Mouse (Mus musculus) ovary, adult 2 months (tissue): Measurements from ENCODE around the gene Ssc5d. TPM values are rescaled to one million over a fixed set of nuclear protein-coding genes. Genes with fewer than 3 reads are reported as not detected.

Source experiments
- polyA plus RNA-seq: library from polyadenylated mRNA; depleted of rRNA; stranded (reverse); fragments of >200 nt; gene quantifications from 2 replicates; pipeline ENCODE4 v1.2.3, GENCODE M21; 2012; rRNA removed

The Ssc5d gene
- 13.3 and 16.0 TPM in 2 replicates for polyA plus RNA-seq

DNA sequence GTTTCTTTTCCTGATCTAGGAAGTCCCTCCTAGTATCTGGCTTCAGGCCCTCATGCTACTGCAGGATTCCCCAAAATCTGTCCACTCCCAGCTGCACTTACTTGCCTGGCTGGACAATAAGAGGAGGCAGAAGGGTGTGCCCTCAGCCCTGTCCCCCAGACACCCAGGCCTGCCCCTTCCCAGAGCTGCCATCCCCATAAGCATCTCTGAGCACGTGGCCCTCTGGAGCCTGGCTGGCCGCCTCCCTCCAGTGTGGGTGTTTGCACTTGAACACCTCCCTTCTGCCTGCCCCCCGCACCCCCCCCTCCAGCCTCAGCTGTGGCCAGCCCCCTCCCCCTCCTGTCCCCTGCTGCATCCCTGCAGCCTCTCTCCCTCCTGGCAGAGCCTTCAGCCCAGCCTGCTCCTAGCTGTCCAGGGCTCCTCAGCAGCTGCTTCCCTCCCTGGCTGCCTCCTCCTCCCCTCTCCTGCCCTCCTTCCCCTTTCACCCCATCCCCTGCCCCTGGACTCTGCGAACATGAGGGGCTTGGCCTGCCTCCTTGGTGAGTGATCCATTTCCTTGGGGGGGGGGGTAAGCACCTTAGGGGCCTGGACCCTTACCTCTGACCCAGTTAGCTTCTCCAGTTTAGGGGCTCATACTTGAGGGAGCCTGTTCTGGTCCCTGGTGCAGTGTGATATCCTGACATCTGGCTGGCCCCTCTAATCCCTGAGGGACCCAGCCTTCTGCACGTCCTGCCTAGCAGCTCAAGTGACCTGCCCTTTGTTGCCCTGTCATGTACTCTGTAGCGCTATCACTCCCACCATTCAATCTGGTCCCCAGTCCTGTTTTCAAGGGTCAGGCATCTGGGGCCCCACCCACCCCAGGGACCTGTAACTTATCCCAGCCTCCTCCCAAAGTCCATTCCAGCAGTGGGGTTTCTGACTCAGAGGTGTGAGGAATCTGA lies at the start of gene Ssc5d:
Ssc5d (plus strand) TSS at position 345 of the 941 bp plus-strand sequence.

DNA sequence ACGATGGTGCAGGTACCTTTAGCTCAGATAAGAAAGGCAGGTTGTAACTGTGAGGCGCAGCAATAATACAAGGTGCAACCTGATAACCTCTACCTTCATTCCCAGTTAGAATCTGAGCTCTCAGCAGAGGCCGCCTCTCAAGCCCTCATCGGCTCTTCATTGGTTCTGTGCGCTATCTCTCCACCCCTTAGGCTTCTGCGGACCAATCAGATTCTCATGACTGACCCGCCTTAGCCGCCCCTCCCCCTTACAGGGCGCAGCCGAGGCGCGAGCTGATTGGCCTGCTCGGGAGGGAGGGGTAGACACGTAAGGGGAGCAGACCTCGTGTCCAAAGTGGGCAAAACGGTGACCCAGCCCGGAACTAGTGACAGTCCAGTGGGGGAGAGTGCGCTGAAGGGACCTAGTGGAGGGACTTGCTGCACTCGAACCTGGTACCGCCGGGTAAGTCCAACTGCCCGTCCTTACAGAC lies 48.8 kb upstream of the Ssc5d start, which contains the start of gene Isoc2a:
Isoc2a (plus strand) TSS at position 401 of the 469 bp plus-strand sequence.

DNA sequence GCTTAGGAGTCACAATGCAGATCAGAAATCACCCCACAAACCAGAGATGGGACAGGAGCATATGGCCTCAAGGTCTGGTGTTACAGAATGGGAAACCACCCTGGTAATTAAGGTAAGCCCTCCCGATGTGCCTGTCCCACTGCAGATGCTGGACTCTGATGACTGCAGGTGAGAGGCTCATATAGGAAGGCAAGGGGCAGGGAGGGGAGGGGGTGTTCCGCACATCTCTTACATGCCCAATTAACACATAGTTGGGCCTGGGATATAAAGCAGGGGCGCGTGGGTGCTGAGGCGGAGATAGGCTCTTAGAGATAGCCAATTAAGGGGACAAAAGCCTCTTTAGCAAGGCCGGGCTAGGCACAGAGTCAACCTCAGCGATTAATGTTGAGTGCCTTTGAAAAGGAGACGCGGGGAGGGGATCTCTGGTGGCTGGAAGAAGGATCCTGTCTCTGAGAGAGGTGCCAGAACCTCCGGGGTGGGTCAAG lies 19.1 kb upstream of the Ssc5d start, which contains the start of gene Gm36210:
Gm36210 (minus strand) TSS at position 51 of the 485 bp plus-strand sequence.

DNA sequence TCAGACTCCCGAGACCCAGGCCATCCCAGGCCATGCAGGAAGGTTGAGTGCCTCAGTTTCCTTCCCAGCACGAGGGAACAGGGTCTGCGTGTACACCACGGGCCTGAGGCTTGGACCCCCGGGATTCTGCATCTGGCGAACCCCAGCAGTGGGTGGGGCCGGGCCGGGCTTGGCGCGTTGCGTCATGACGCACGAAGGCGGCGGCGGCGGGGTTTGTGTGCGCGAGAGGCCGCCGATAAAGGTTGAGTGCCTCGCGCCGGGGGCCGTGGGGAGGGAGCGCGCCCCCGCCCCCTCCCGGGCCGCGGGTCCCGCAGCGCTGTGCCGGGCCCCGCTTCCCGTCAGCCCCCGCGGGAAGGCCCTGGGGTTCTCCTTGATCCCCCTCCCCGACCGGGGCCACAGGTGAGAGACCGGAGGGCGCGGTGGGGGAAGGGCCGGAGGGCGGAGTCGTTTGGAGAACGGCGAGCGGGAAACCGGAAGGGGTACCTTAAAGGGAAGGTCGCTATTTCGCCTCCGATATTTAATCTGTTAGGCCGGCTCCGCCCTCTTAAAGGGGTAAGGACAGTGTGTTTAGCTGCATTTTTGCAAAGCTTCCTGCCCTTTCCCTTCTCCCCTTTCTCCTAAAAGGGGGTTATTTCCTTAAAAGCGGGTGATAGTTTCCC lies 10.4 kb upstream of the Ssc5d start, which contains the start of gene Zfp628:
Zfp628 (plus strand) TSS at position 211 of the 659 bp plus-strand sequence.

DNA sequence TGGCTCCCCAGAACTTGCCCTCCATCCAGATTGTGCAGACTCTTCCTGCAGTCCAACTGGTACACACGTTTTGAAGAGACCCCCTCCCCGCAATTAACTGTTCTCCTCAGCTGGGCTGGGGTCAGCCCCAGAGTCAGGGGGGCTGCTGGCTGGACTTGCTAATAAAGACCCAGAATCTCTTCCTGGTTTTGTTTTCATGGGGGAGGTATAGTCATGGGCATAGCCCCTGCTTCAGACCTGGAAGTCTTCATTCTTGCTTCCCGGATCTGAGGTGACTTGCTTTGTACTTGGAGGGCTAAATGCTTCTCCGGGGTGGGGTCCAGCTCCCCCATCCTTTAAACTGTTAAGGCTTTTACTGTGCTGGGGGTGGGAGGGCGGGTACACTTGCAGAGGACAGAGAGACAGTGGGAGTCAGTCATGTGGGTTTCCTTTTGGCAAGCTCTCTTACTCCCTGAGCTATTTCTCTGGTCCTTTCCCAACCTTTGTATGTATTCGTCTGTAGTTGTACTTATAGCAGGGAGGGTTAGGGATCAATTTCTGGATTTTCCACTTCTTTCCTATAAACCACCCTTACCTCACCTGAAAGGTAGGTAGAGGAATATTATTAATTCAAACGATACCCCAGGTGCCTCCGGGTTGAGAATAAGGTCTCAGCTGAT lies 3.6 kb upstream of the Ssc5d start, which contains the start of gene Nat14:
Nat14 (plus strand) TSS at position 205 of the 659 bp plus-strand sequence.

DNA sequence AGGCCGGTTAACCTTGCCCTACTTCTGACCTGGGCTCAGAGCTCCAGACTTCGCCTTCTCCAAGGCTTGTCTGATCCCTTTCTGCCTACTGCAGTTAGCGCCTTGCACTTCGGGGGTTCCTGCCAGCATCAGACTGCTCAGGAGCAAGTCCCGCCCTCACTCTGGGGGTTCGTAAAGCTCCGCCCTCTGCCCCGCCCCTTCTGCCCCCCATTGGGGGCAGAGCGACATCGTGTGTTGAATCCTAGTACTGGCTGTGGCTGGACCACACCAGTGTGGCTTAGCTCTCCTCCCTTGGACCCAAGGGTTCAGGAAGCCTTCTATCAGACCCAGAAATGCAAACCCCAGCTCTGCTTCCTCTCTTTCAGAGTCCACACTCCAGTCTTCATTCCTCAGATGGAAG lies 38.7 kb downstream of the Ssc5d start, which contains the start of gene Sbk2:
Sbk2 (minus strand) TSS at position 135 of the 400 bp plus-strand sequence.

DNA sequence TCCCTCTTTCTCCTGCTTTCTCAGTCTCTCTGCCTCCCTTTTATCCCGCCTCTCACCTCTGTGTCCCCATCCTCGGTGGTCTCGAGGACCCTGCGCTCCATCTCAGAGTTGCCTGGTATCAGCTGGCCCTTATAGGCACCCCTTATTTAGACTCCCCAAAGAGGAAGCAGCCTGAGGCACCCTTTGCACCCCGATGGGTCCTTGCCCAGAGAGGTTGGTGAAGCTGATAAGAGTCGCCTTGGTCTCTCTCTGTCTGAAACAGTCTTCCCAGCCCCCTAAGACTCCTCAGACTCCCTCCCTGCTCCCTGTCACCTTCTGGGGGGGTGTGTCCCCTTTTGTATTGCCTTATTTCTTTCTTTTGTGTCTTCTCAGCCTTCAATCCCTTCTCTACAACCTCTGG lies 45.5 kb downstream of the Ssc5d start, which contains the start of gene Sbk3:
Sbk3 (minus strand) TSS at position 101 of the 400 bp plus-strand sequence.

Other genes starting within 250 kb of the Ssc5d start
- gene Hspbp1, start 240.7 kb upstream of the Ssc5d start, polyA plus RNA-seq: 85.5 and 91.1 TPM in 2 replicates
- 12.9 and 13.8 TPM in 2 replicates for gene Brsk1, start 235.2 kb upstream of the Ssc5d start, polyA plus RNA-seq
- 0.82 and 0.95 TPM in 2 replicates for gene Tmem150b, start 200.5 kb upstream of the Ssc5d start, polyA plus RNA-seq
- gene Kmt5c, start 185.7 kb upstream of the Ssc5d start, polyA plus RNA-seq: 189 and 218 TPM in 2 replicates
- gene Cox6b2, start 172.7 kb upstream of the Ssc5d start, polyA plus RNA-seq: 26.8 and 59.2 TPM in 2 replicates
- 0.05 and 0.06 TPM in 2 replicates for gene Fam71e2, start 154.5 kb upstream of the Ssc5d start, polyA plus RNA-seq
- 1.1 and 1.2 TPM in 2 replicates for gene Il11, start 142.9 kb upstream of the Ssc5d start, polyA plus RNA-seq
- gene Tmem190, start 142.8 kb upstream of the Ssc5d start, polyA plus RNA-seq: not detected in 2 replicates
- gene Tmem238, start 136.1 kb upstream of the Ssc5d start, polyA plus RNA-seq: 88.3 and 125 TPM in 2 replicates
- gene Rpl28, start 132.9 kb upstream of the Ssc5d start, polyA plus RNA-seq: 545 and 557 TPM in 2 replicates
- 228 and 308 TPM in 2 replicates for gene Ube2s, start 113.2 kb upstream of the Ssc5d start, polyA plus RNA-seq
- 2.5 and 3.9 TPM in 2 replicates for gene Shisa7, start 81.1 kb upstream of the Ssc5d start, polyA plus RNA-seq
- gene Isoc2b, start 55.5 kb upstream of the Ssc5d start, polyA plus RNA-seq: 28.1 and 35.4 TPM in 2 replicates
- gene Isoc2a, start 48.6 kb upstream of the Ssc5d start, polyA plus RNA-seq: 23.7 and 25.1 TPM in 2 replicates
- 0.44 and 0.48 TPM in 2 replicates for gene Gm36210, start 19.3 kb upstream of the Ssc5d start, polyA plus RNA-seq
- 37.7 and 42.3 TPM in 2 replicates for gene Zfp628, start 10.6 kb upstream of the Ssc5d start, polyA plus RNA-seq
- 13.2 and 17.2 TPM in 2 replicates for gene Nat14, start 3.8 kb upstream of the Ssc5d start, polyA plus RNA-seq
- gene Sbk2, start 38.6 kb downstream of the Ssc5d start, polyA plus RNA-seq: 1.1 and 1.2 TPM in 2 replicates
- gene Sbk3, start 45.4 kb downstream of the Ssc5d start, polyA plus RNA-seq: 0.76 and 1.1 TPM in 2 replicates
- gene Zfp579, start 70.4 kb downstream of the Ssc5d start, polyA plus RNA-seq: 120 and 131 TPM in 2 replicates
- 33.1 and 43.6 TPM in 2 replicates for gene Zfp524, start 88.6 kb downstream of the Ssc5d start, polyA plus RNA-seq
- 51.0 and 51.7 TPM in 2 replicates for gene Fiz1, start 88.9 kb downstream of the Ssc5d start, polyA plus RNA-seq
- gene Gm44973, start 89.7 kb downstream of the Ssc5d start, polyA plus RNA-seq: not detected in 2 replicates
- gene Zfp865, start 94.6 kb downstream of the Ssc5d start, polyA plus RNA-seq: 66.1 and 69.1 TPM in 2 replicates
- gene Ccdc106, start 94.8 kb downstream of the Ssc5d start, polyA plus RNA-seq: 12.0 and 14.1 TPM in 2 replicates
- gene 4632433K11Rik, start 108.3 kb downstream of the Ssc5d start, polyA plus RNA-seq: not detected in 2 replicates
- 6.3 and 6.5 TPM in 2 replicates for gene Zfp784, start 112.7 kb downstream of the Ssc5d start, polyA plus RNA-seq
- gene Zfp580, start 125.8 kb downstream of the Ssc5d start, polyA plus RNA-seq: 73.6 and 77.5 TPM in 2 replicates
- gene U2af2, start 136.4 kb downstream of the Ssc5d start, polyA plus RNA-seq: 225 and 253 TPM in 2 replicates
- gene Epn1, start 154.4 kb downstream of the Ssc5d start, polyA plus RNA-seq: 235 and 260 TPM in 2 replicates
- 2.3 and 4.7 TPM in 2 replicates for gene Rfpl4, start 191.2 kb downstream of the Ssc5d start, polyA plus RNA-seq
- 0.26 and 0.66 TPM in 2 replicates for gene Rasl2-9, start 200.2 kb downstream of the Ssc5d start, polyA plus RNA-seq
- not detected in 2 replicates for gene Vmn1r55, start 223.9 kb downstream of the Ssc5d start, polyA plus RNA-seq